21 mouse cellular contexts compared by ENCODE assay signal in the genomic region with DNA sequence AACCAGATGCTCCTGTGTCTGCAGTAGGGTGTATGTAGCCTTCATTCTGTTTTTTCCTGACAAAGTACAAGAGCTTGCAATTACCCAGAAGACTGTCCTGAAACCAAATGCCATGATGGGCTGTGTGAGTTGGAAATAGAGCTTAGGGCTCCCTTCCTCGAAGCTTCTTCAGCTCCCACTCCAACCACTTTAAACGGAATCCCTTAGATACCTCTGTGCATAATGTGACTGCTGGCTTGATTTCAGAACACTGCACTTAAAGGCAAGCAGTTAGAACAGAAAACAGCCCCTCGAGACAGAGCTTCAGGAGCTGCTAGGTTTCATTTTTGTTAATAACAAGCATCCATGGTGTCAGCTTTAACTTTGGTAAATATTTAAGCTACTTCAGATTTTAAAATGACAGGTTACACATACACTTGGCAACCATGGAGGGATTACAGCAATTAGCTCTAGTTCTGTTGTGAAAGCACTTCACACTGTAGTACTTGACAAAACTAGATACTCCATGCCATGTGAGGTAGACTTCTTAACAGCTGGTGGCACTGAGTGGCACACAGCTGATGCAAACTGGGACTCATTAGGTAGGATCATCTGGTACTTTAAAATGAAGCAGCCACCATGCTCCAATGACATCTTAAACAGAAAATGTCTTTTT.
A peak's percentile ranks its signal among the peaks of the same experiment; 100 is the strongest.
DNase-seq lines count a peak whose midpoint lies in the region; ATAC-seq and TF ChIP-seq lines count a peak whose summit lies in the region.
"Had no signal": no experiment of that assay in that cellular context is flagged by ENCODE, and none has a peak within 500 bp of the region (broad histone marks: within the 10 kb centered on the region; RNA-seq: fewer than 3 reads in every experiment).

No protein-coding gene starts in this region.

- H3K9me3 ChIP-seq in kidney, embryonic 14.5 days (ENCODE audit: control insufficient read depth, low read length): no peaks in the 10 kb centered on the region
- H3K9me3 ChIP-seq in forebrain, postnatal 0 days (ENCODE audit: low read length): no peaks in the 10 kb centered on the region
- H3K9me3 ChIP-seq: lung, embryonic 15.5 days; neural tube, embryonic 12.5 days had no signal

- no peaks in the 10 kb centered on the region for H3K27me3 ChIP-seq in kidney, adult 2 months (replicated peaks; ENCODE audit: control insufficient read depth, insufficient read depth, low read length)
- no peaks in the 10 kb centered on the region for H3K27me3 ChIP-seq in kidney, embryonic 14.5 days (ENCODE audit: control insufficient read depth, insufficient read depth, low read length)
- H3K27me3 ChIP-seq in forebrain, postnatal 0 days (ENCODE audit: insufficient read depth, low read length): no peaks in the 10 kb centered on the region
- H3K27me3 ChIP-seq: lung, embryonic 15.5 days; neural tube, embryonic 12.5 days had no signal

- no peak overlapping the region for H3K27ac ChIP-seq in kidney, adult 2 months (ENCODE audit: insufficient read depth, low read depth, low read length)
- no peak overlapping the region for H3K27ac ChIP-seq in kidney, embryonic 14.5 days (ENCODE audit: low read depth, low read length)
- H3K27ac ChIP-seq in forebrain, postnatal 0 days (ENCODE audit: low read depth, low read length): no peak overlapping the region
- H3K27ac ChIP-seq: lung, embryonic 15.5 days; neural tube, embryonic 12.5 days had no signal

- WGBS in kidney, adult 2 months: 55% methylated on average over 3 of the region's 3 CpGs
- WGBS in kidney, embryonic 14.5 days: 84% methylated on average over 3 of the region's 3 CpGs
- 48% methylated on average over 3 of the region's 3 CpGs for WGBS in forebrain, postnatal 0 days

- no peak for TF ChIP-seq CTCF in kidney, adult 2 months (conservative IDR thresholded peaks at IDR 0.05; ENCODE audit: insufficient read depth, insufficient read length, low read depth, low read length)
- no peak for TF ChIP-seq CTCF in forebrain, postnatal 0 days (IDR thresholded peaks at IDR 0.05; ENCODE audit: low read depth)

- H3K4me3 ChIP-seq in kidney, adult 2 months (ENCODE audit: insufficient read depth, low read depth, low read length): no peak overlapping the region
- no peak overlapping the region for H3K4me3 ChIP-seq in kidney, embryonic 14.5 days (ENCODE audit: low read length)
- no peak overlapping the region for H3K4me3 ChIP-seq in forebrain, postnatal 0 days (ENCODE audit: low read depth, low read length)
- H3K4me3 ChIP-seq: lung, embryonic 15.5 days; neural tube, embryonic 12.5 days had no signal

- no peak for DNase-seq in frontal cortex, adult 2 months (ENCODE audit: extremely low spot score in 1 of 2, low spot score in 1 of 2)
- DNase-seq in kidney, adult 2 months: peak; percentile 21
- DNase-seq in lung, postnatal 25 days (ENCODE audit: low spot score): peak; percentile 24
- no peak for DNase-seq in lung, postnatal 14 days
- DNase-seq in forebrain, postnatal 0 days: peak; percentile 4
- no peak for DNase-seq in thymus, postnatal 4 days
- DNase-seq: adrenal gland, postnatal 36 days; B cell, adult 2 months; cerebellum, adult 2 months; cerebellum, postnatal 36 days; gastrocnemius, postnatal 25 days; heart, postnatal 4 days; kidney, adult 18-20 months; kidney, postnatal 36 days; right cerebral cortex, adult 18-20 months; thymus, postnatal 36 days had no signal

- H3K4me1 ChIP-seq in kidney, adult 2 months (ENCODE audit: control insufficient read depth, insufficient read depth, low read length): peaks cover 3% of the 10 kb centered on the region; the same call in 1 of the 2 replicates
- no peaks in the 10 kb centered on the region for H3K4me1 ChIP-seq in kidney, embryonic 14.5 days (ENCODE audit: control insufficient read depth, insufficient read depth, low read length)
- H3K4me1 ChIP-seq in forebrain, postnatal 0 days (ENCODE audit: insufficient read depth): no peaks in the 10 kb centered on the region
- H3K4me1 ChIP-seq: lung, embryonic 15.5 days; neural tube, embryonic 12.5 days had no signal

- no peak overlapping the region for H3K9ac ChIP-seq in kidney, embryonic 14.5 days (ENCODE audit: low read depth, low read length)
- no peak overlapping the region for H3K9ac ChIP-seq in forebrain, postnatal 0 days
- H3K9ac ChIP-seq: lung, embryonic 15.5 days; neural tube, embryonic 12.5 days had no signal

- H3K4me2 ChIP-seq in kidney, embryonic 14.5 days (replicated peaks; ENCODE audit: low read depth, low read length): no peak overlapping the region
- no peak overlapping the region for H3K4me2 ChIP-seq in forebrain, postnatal 0 days (ENCODE audit: low read depth)
- H3K4me2 ChIP-seq: liver, embryonic 11.5 days; lung, embryonic 15.5 days; neural tube, embryonic 12.5 days had no signal

- peak; percentile 71 for ATAC-seq in frontal cortex, adult (ENCODE audit: low TSS enrichment)
- ATAC-seq in kidney, embryonic 14.5 days (ENCODE audit: low FRiP score, low TSS enrichment): no peak
- peak; percentile 82 for ATAC-seq in forebrain, postnatal 0 days

- H3K36me3 ChIP-seq in kidney, adult 2 months (ENCODE audit: control insufficient read depth, insufficient read depth, low read length): no peaks in the 10 kb centered on the region; the same call in 1 of the 2 replicates
- H3K36me3 ChIP-seq in kidney, embryonic 14.5 days (ENCODE audit: control insufficient read depth, insufficient read depth, low read length): no peaks in the 10 kb centered on the region; the same call in 1 of the 2 replicates
- no peaks in the 10 kb centered on the region for H3K36me3 ChIP-seq in forebrain, postnatal 0 days (ENCODE audit: insufficient read depth)
- H3K36me3 ChIP-seq: lung, embryonic 15.5 days; neural tube, embryonic 12.5 days had no signal

- no peak for TF ChIP-seq POLR2A in kidney, adult 2 months (IDR thresholded peaks at IDR 0.05; ENCODE audit: low read depth, low read length)

Comparison
In these comparisons a context has a peak if more than half of its experiments do, and no peak if none do; other contexts are left out.
1. DNase-seq: peak in kidney, adult 2 months (single experiment), lung, postnatal 25 days (single experiment) and forebrain, postnatal 0 days (single experiment); none in frontal cortex, adult 2 months (0 of 2), lung, postnatal 14 days (single experiment) and thymus, postnatal 4 days (single experiment).